Mouse (Mus musculus) cortical plate, adult 2 months (tissue): ENCODE measurements around the gene Sema4f.

Experiments
- CTCF ChIP-seq: fragments of 200-500 bp; IDR thresholded peaks from 2 replicates; pipeline ENCODE4 v1.5.1; 2011; ENCODE audit warnings: mild to moderate bottlenecking, control low read depth, low read length; ENCODE audit not compliant: insufficient read depth; ENCODE audit errors: extremely low read depth
- POLR2A ChIP-seq: fragments of 200-500 bp; IDR thresholded peaks from 2 replicates; pipeline ENCODE4 v1.6.1; 2011; ENCODE audit warnings: mild to moderate bottlenecking, low read length, control low read depth; ENCODE audit not compliant: insufficient read depth; ENCODE audit errors: extremely low read depth

DNA sequence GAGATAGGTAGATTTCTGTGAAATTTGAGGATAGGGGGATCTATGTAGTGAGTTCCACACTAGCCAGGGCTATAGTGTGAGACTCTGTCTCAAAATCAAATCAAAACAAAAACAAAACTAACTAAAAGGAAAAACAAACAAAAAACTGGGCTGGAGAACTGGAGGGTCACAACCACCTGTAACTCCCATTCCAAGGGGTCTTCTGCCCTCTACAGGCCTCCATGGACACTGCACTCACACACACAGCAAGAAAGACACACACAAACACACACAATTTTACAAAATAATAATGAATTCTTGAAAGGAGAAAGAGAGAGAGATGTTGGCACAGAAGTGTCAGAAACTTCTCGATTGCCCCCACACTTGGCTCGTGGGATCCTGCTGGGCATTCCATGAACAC is 47.0 kb downstream of the Sema4f start:
- TF ChIP-seq CTCF: 0 out of 2 replicates have a peak, but pooled peaks have one; percentile 10
- TF ChIP-seq POLR2A: no peak
